Mouse (Mus musculus): ENCODE measurements around the gene Cyth3. TPM values are rescaled to one million over a fixed set of nuclear protein-coding genes. Genes with fewer than 3 reads are reported as not detected.

Gene Cyth3
- 50.9 and 52.6 TPM in 2 replicates for polyA plus RNA-seq (2014; fragmentation: Nextera tagmentation; extraction: Ambion mirVana)

GRCm38 (mm10) chr5:143621893-143622622 lies at the start of gene Cyth3:
Cyth3 (plus strand) TSS chr5:143622447.
- Histone ChIP-seq H3K4me2 (replicated peaks; ENCODE audit: low read depth, low read length) (peak within 1 kb of the TSS; percentile 74), H3K9ac (replicated peaks; ENCODE audit: low read depth, low read length) (peak within 1 kb of the TSS; percentile 83), H3K36me3 (ENCODE audit: control insufficient read depth, insufficient read depth, low read length) (no peaks in the 10 kb centered on the region), H3K9me3 (ENCODE audit: control insufficient read depth, low read depth, low read length) (no peaks in the 10 kb centered on the region), H3K27ac (ENCODE audit: low read length) (peak within 1 kb of the TSS; percentile 61; the same call in 1 of the 2 replicates), H3K4me3 (ENCODE audit: low read depth, low read length) (peak within 1 kb of the TSS; percentile 88), H3K4me1 (ENCODE audit: control insufficient read depth, insufficient read depth, low read length) (peaks cover 33% of the 10 kb centered on the region), H3K27me3 (ENCODE audit: control insufficient read depth, insufficient read depth, low read length) (no peaks in the 10 kb centered on the region)
- peak; percentile 94 for ATAC-seq (ENCODE audit: insufficient number of reproducible peaks, insufficient read depth, low FRiP score, low read depth)
- 9% methylated on average over 46 of the region's 46 CpGs for WGBS

- no peak for ATAC-seq (ENCODE audit: insufficient number of reproducible peaks, insufficient read depth, low FRiP score, low read depth)
- Histone ChIP-seq H3K36me3 (ENCODE audit: control insufficient read depth, insufficient read depth, low read length) (no peaks in the 10 kb centered on the region), H3K9me3 (ENCODE audit: control insufficient read depth, low read depth, low read length) (no peaks in the 10 kb centered on the region), H3K27me3 (ENCODE audit: control insufficient read depth, insufficient read depth, low read length) (no peaks in the 10 kb centered on the region), H3K4me1 (ENCODE audit: control insufficient read depth, insufficient read depth, low read length) (0 out of 2 replicates have a peak, but pooled peaks cover 2% of the 10 kb centered on the region), H3K27ac (ENCODE audit: low read length) (no peak overlapping the region), H3K4me3 (ENCODE audit: low read depth, low read length) (no peak overlapping the region), H3K9ac (replicated peaks; ENCODE audit: low read depth, low read length) (no peak overlapping the region), H3K4me2 (replicated peaks; ENCODE audit: low read depth, low read length) (no peak overlapping the region)
- 90% methylated on average over 4 of the region's 4 CpGs for WGBS
Observed at GRCm38 (mm10) chr5:143573067-143573466, 49.2 kb upstream of the Cyth3 start.

GRCm38 (mm10) chr5:143574261-143575178 lies 47.7 kb upstream of the Cyth3 start:
- H3K4me2 ChIP-seq (replicated peaks; ENCODE audit: low read depth, low read length), result no peak overlapping the region
- peak; percentile 64 for ATAC-seq (ENCODE audit: insufficient number of reproducible peaks, insufficient read depth, low FRiP score, low read depth)
- H3K36me3 ChIP-seq (ENCODE audit: control insufficient read depth, insufficient read depth, low read length), result no peaks in the 10 kb centered on the region
- H3K9me3 ChIP-seq (ENCODE audit: control insufficient read depth, low read depth, low read length), result no peaks in the 10 kb centered on the region
- 49% methylated on average over 19 of the region's 19 CpGs for WGBS
- no peaks in the 10 kb centered on the region for H3K27me3 ChIP-seq (ENCODE audit: control insufficient read depth, insufficient read depth, low read length)
- peak overlapping the region; percentile 66; the same call in 1 of the 2 replicates for H3K27ac ChIP-seq (ENCODE audit: low read length)
- 0 out of 2 replicates have a peak, but pooled peaks cover 2% of the 10 kb centered on the region for H3K4me1 ChIP-seq (ENCODE audit: control insufficient read depth, insufficient read depth, low read length)
- no peak overlapping the region for H3K9ac ChIP-seq (replicated peaks; ENCODE audit: low read depth, low read length)
- no peak overlapping the region for H3K4me3 ChIP-seq (ENCODE audit: low read depth, low read length)

GRCm38 (mm10) chr5:143579537-143580203 lies 42.6 kb upstream of the Cyth3 start:
- no peaks in the 10 kb centered on the region for H3K27me3 ChIP-seq (ENCODE audit: control insufficient read depth, insufficient read depth, low read length)
- no peak for ATAC-seq (ENCODE audit: insufficient number of reproducible peaks, insufficient read depth, low FRiP score, low read depth)
- no peak overlapping the region for H3K27ac ChIP-seq (ENCODE audit: low read length)
- H3K4me2 ChIP-seq (replicated peaks; ENCODE audit: low read depth, low read length), result no peak overlapping the region
- WGBS, result 84% methylated on average over 10 of the region's 10 CpGs
- no peaks in the 10 kb centered on the region for H3K9me3 ChIP-seq (ENCODE audit: control insufficient read depth, low read depth, low read length)
- 0 out of 2 replicates have a peak, but pooled peaks cover 2% of the 10 kb centered on the region for H3K4me1 ChIP-seq (ENCODE audit: control insufficient read depth, insufficient read depth, low read length)
- no peak overlapping the region for H3K9ac ChIP-seq (replicated peaks; ENCODE audit: low read depth, low read length)
- no peak overlapping the region for H3K4me3 ChIP-seq (ENCODE audit: low read depth, low read length)
- no peaks in the 10 kb centered on the region for H3K36me3 ChIP-seq (ENCODE audit: control insufficient read depth, insufficient read depth, low read length)

GRCm38 (mm10) chr5:143580982-143581381 lies 41.3 kb upstream of the Cyth3 start:
- 88% methylated on average over 2 of the region's 2 CpGs for WGBS
- no peaks in the 10 kb centered on the region for H3K9me3 ChIP-seq (ENCODE audit: control insufficient read depth, low read depth, low read length)
- no peak overlapping the region for H3K4me2 ChIP-seq (replicated peaks; ENCODE audit: low read depth, low read length)
- ATAC-seq (ENCODE audit: insufficient number of reproducible peaks, insufficient read depth, low FRiP score, low read depth), result no peak
- no peaks in the 10 kb centered on the region for H3K4me1 ChIP-seq (ENCODE audit: control insufficient read depth, insufficient read depth, low read length)
- no peaks in the 10 kb centered on the region for H3K36me3 ChIP-seq (ENCODE audit: control insufficient read depth, insufficient read depth, low read length)
- H3K27me3 ChIP-seq (ENCODE audit: control insufficient read depth, insufficient read depth, low read length), result no peaks in the 10 kb centered on the region
- no peak overlapping the region for H3K9ac ChIP-seq (replicated peaks; ENCODE audit: low read depth, low read length)
- H3K27ac ChIP-seq (ENCODE audit: low read length), result no peak overlapping the region
- H3K4me3 ChIP-seq (ENCODE audit: low read depth, low read length), result no peak overlapping the region

- H3K9ac ChIP-seq (replicated peaks; ENCODE audit: low read depth, low read length), result no peak overlapping the region
- H3K27me3 ChIP-seq (ENCODE audit: control insufficient read depth, insufficient read depth, low read length), result no peaks in the 10 kb centered on the region
- no peak overlapping the region for H3K27ac ChIP-seq (ENCODE audit: low read length)
- H3K9me3 ChIP-seq (ENCODE audit: control insufficient read depth, low read depth, low read length), result no peaks in the 10 kb centered on the region
- 70% methylated on average over 8 of the region's 8 CpGs for WGBS
- no peak overlapping the region for H3K4me2 ChIP-seq (replicated peaks; ENCODE audit: low read depth, low read length)
- H3K36me3 ChIP-seq (ENCODE audit: control insufficient read depth, insufficient read depth, low read length), result no peaks in the 10 kb centered on the region
- ATAC-seq (ENCODE audit: insufficient number of reproducible peaks, insufficient read depth, low FRiP score, low read depth), result no peak
- H3K4me3 ChIP-seq (ENCODE audit: low read depth, low read length), result no peak overlapping the region
- H3K4me1 ChIP-seq (ENCODE audit: control insufficient read depth, insufficient read depth, low read length), result no peaks in the 10 kb centered on the region
Observed at GRCm38 (mm10) chr5:143581874-143582273, 40.4 kb upstream of the Cyth3 start.

GRCm38 (mm10) chr5:143583081-143583480 lies 39.2 kb upstream of the Cyth3 start:
- Histone ChIP-seq H3K4me3 (ENCODE audit: low read depth, low read length) (no peak overlapping the region), H3K27ac (ENCODE audit: low read length) (no peak overlapping the region), H3K9ac (replicated peaks; ENCODE audit: low read depth, low read length) (no peak overlapping the region), H3K27me3 (ENCODE audit: control insufficient read depth, insufficient read depth, low read length) (no peaks in the 10 kb centered on the region), H3K4me2 (replicated peaks; ENCODE audit: low read depth, low read length) (no peak overlapping the region), H3K36me3 (ENCODE audit: control insufficient read depth, insufficient read depth, low read length) (no peaks in the 10 kb centered on the region), H3K9me3 (ENCODE audit: control insufficient read depth, low read depth, low read length) (no peaks in the 10 kb centered on the region), H3K4me1 (ENCODE audit: control insufficient read depth, insufficient read depth, low read length) (no peaks in the 10 kb centered on the region)
- 92% methylated on average over 10 of the region's 10 CpGs for WGBS
- ATAC-seq (ENCODE audit: insufficient number of reproducible peaks, insufficient read depth, low FRiP score, low read depth), result no peak

GRCm38 (mm10) chr5:143584982-143585381 lies 37.3 kb upstream of the Cyth3 start:
- no peaks in the 10 kb centered on the region for H3K9me3 ChIP-seq (ENCODE audit: control insufficient read depth, low read depth, low read length)
- H3K4me3 ChIP-seq (ENCODE audit: low read depth, low read length), result no peak overlapping the region
- 71% methylated on average over 5 of the region's 5 CpGs for WGBS
- no peak overlapping the region for H3K9ac ChIP-seq (replicated peaks; ENCODE audit: low read depth, low read length)
- ATAC-seq (ENCODE audit: insufficient number of reproducible peaks, insufficient read depth, low FRiP score, low read depth), result no peak
- no peaks in the 10 kb centered on the region for H3K36me3 ChIP-seq (ENCODE audit: control insufficient read depth, insufficient read depth, low read length)
- H3K27me3 ChIP-seq (ENCODE audit: control insufficient read depth, insufficient read depth, low read length), result no peaks in the 10 kb centered on the region
- no peak overlapping the region for H3K4me2 ChIP-seq (replicated peaks; ENCODE audit: low read depth, low read length)
- H3K27ac ChIP-seq (ENCODE audit: low read length), result no peak overlapping the region
- H3K4me1 ChIP-seq (ENCODE audit: control insufficient read depth, insufficient read depth, low read length), result peaks cover 4% of the 10 kb centered on the region; the same call in 1 of the 2 replicates
